7 mouse cellular contexts compared by ENCODE assay signal in the genomic region with DNA sequence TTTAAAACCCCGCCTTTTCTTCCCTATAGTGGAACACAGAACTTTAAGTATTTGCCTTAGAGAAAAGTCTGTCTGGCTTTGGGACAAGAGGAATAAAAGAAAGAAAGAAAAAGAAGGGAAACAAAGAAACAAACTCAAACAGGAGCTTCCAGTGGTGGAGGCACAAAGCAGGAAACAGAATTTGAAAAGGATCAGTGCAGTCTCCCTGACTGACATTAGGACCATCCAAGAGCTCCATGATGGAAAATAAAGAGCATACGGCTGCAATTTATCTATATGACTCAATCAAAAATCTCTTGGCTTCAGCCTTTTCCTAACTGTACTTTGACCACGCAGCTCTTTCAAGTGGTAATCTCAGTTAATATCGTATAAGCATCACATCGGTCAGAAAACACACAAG. TPM values are rescaled to one million over a fixed set of nuclear protein-coding genes. Genes with fewer than 3 reads are reported as not detected.
DNase-seq lines count a peak whose midpoint lies in the region; ATAC-seq and TF ChIP-seq lines count a peak whose summit lies in the region.

No protein-coding gene starts in this region.

- no peak overlapping the region for H3K27ac ChIP-seq in lung, embryonic 16.5 days (ENCODE audit: low read length)
- H3K27ac ChIP-seq in hindbrain, embryonic 10.5 days, result peak overlapping the region; percentile 82
- no peak overlapping the region for H3K27ac ChIP-seq in liver, embryonic 13.5 days
- no peak overlapping the region; the same call in 1 of the 2 replicates for H3K27ac ChIP-seq in stomach, postnatal 0 days (replicated peaks)

- H3K9ac ChIP-seq in lung, embryonic 16.5 days (ENCODE audit: low read length), result peak overlapping the region; percentile 61
- no peak overlapping the region for H3K9ac ChIP-seq in liver, embryonic 13.5 days
- peak overlapping the region; percentile 53 for H3K9ac ChIP-seq in stomach, postnatal 0 days (ENCODE audit: low read length)

- no peaks in the 10 kb centered on the region for H3K27me3 ChIP-seq in lung, embryonic 16.5 days (ENCODE audit: control insufficient read depth, insufficient read depth, low read depth, low read length)
- peaks cover 7% of the 10 kb centered on the region; the same call in 1 of the 2 replicates for H3K27me3 ChIP-seq in hindbrain, embryonic 10.5 days (ENCODE audit: insufficient read depth, poor library complexity, severe bottlenecking)
- peaks cover 18% of the 10 kb centered on the region for H3K27me3 ChIP-seq in liver, embryonic 13.5 days
- no peaks in the 10 kb centered on the region for H3K27me3 ChIP-seq in stomach, postnatal 0 days (ENCODE audit: control insufficient read depth, insufficient read depth, low read length)

- peak overlapping the region; percentile 57 for H3K4me3 ChIP-seq in lung, embryonic 16.5 days (ENCODE audit: low read length)
- H3K4me3 ChIP-seq in hindbrain, embryonic 10.5 days, result peak overlapping the region; percentile 53
- H3K4me3 ChIP-seq in liver, embryonic 13.5 days (replicated peaks), result peak overlapping the region; percentile 36
- H3K4me3 ChIP-seq in stomach, postnatal 0 days (ENCODE audit: low read depth, low read length), result peak overlapping the region; percentile 50

- 24% methylated on average over 5 of the region's 5 CpGs for WGBS in lung, embryonic 16.5 days
- WGBS in hindbrain, embryonic 10.5 days, result 20% methylated on average over 5 of the region's 5 CpGs
- 33% methylated on average over 5 of the region's 5 CpGs for WGBS in liver, embryonic 13.5 days (ENCODE audit: insufficient replicate concordance)
- WGBS in stomach, postnatal 0 days, result 28% methylated on average over 5 of the region's 5 CpGs

- no peaks in the 10 kb centered on the region for H3K9me3 ChIP-seq in lung, embryonic 16.5 days (ENCODE audit: control insufficient read depth, low read length)
- no peaks in the 10 kb centered on the region for H3K9me3 ChIP-seq in hindbrain, embryonic 10.5 days
- H3K9me3 ChIP-seq in liver, embryonic 13.5 days (replicated peaks), result no peaks in the 10 kb centered on the region
- H3K9me3 ChIP-seq in stomach, postnatal 0 days (ENCODE audit: control insufficient read depth, low read length), result no peaks in the 10 kb centered on the region

- TF ChIP-seq CTCF in stomach, postnatal 0 days (IDR thresholded peaks at IDR 0.05; ENCODE audit: low read depth), result no peak

- H3K36me3 ChIP-seq in lung, embryonic 16.5 days (ENCODE audit: control insufficient read depth, insufficient read depth, low read length), result no peaks in the 10 kb centered on the region
- H3K36me3 ChIP-seq in hindbrain, embryonic 10.5 days, result no peaks in the 10 kb centered on the region
- no peaks in the 10 kb centered on the region for H3K36me3 ChIP-seq in liver, embryonic 13.5 days
- no peaks in the 10 kb centered on the region for H3K36me3 ChIP-seq in stomach, postnatal 0 days (ENCODE audit: control insufficient read depth, insufficient read depth, low read length)

- no peak for TF ChIP-seq EP300 in stomach, postnatal 0 days (optimal IDR thresholded peaks at IDR 0.05)

- no peaks in the 10 kb centered on the region for H3K4me1 ChIP-seq in lung, embryonic 16.5 days (replicated peaks; ENCODE audit: control insufficient read depth, insufficient read depth, low read length)
- peaks cover 18% of the 10 kb centered on the region for H3K4me1 ChIP-seq in hindbrain, embryonic 10.5 days (replicated peaks)
- H3K4me1 ChIP-seq in liver, embryonic 13.5 days (replicated peaks), result no peaks in the 10 kb centered on the region
- H3K4me1 ChIP-seq in stomach, postnatal 0 days (replicated peaks; ENCODE audit: control insufficient read depth, insufficient read depth), result no peaks in the 10 kb centered on the region

- H3K4me2 ChIP-seq in lung, embryonic 16.5 days (ENCODE audit: low read depth, low read length), result peak overlapping the region; percentile 92
- H3K4me2 ChIP-seq in liver, embryonic 13.5 days, result peak overlapping the region; percentile 53
- H3K4me2 ChIP-seq in stomach, postnatal 0 days (replicated peaks; ENCODE audit: low read depth), result peak overlapping the region; percentile 83

- no peak for ATAC-seq in lung, embryonic 16.5 days (ENCODE audit: low read depth)
- no peak for ATAC-seq in liver, embryonic 13.5 days (ENCODE audit: low read depth)
- ATAC-seq in stomach, postnatal 0 days (ENCODE audit: low FRiP score, low TSS enrichment), result no peak

- DNase-seq in lung, postnatal 4 days, result no peak
- no peak for DNase-seq in hindbrain, embryonic 10.5 days (ENCODE audit: low spot score)
- DNase-seq in liver, embryonic 13.5 days, result no peak
- DNase-seq in stomach, postnatal 0 days (ENCODE audit: low spot score), result no peak
- DNase-seq in spleen, adult 18-20 months, result no peak
- no peak for DNase-seq in frontal cortex, postnatal 14 days (ENCODE audit: low spot score in 2 of 2)

RNA-seq across cellular contexts. Expression of a gene that starts 0.6 kb away (rescaled TPM):
- polyA plus RNA-seq in lung, embryonic 16.5 days (2015; fragmentation: Nextera tagmentation; extraction: Ambion mirVana), result 1.5 TPM in 1 of 2 replicates, not detected in the other
- polyA plus RNA-seq in hindbrain, embryonic 10.5 days (2016; fragmentation: Nextera tagmentation; extraction: Ambion mirVana), result 0.24 and 0.60 TPM in 2 replicates
- not detected in 2 replicates for polyA plus RNA-seq in liver, embryonic 13.5 days (2015; fragmentation: Nextera tagmentation; extraction: Ambion mirVana)
- 1,801 and 2,041 TPM in 2 replicates for polyA plus RNA-seq in stomach, postnatal 0 days (2015; fragmentation: Nextera tagmentation; extraction: Ambion mirVana)

RNA-seq across cellular contexts. Expression of a gene that starts 4.0 kb away (rescaled TPM):
- polyA plus RNA-seq in lung, embryonic 16.5 days (2015; fragmentation: Nextera tagmentation; extraction: Ambion mirVana), result 0.58 TPM in 1 of 2 replicates, not detected in the other
- polyA plus RNA-seq in hindbrain, embryonic 10.5 days (2016; fragmentation: Nextera tagmentation; extraction: Ambion mirVana), result not detected in 2 replicates
- not detected in 2 replicates for polyA plus RNA-seq in liver, embryonic 13.5 days (2015; fragmentation: Nextera tagmentation; extraction: Ambion mirVana)
- polyA plus RNA-seq in stomach, postnatal 0 days (2015; fragmentation: Nextera tagmentation; extraction: Ambion mirVana), result 356 and 376 TPM in 2 replicates

RNA-seq across cellular contexts. Expression of a gene that starts 22.8 kb away (rescaled TPM):
- polyA plus RNA-seq in lung, embryonic 16.5 days (2015; fragmentation: Nextera tagmentation; extraction: Ambion mirVana), result 0.70 TPM in 1 of 2 replicates, not detected in the other
- not detected in 2 replicates for polyA plus RNA-seq in hindbrain, embryonic 10.5 days (2016; fragmentation: Nextera tagmentation; extraction: Ambion mirVana)
- polyA plus RNA-seq in liver, embryonic 13.5 days (2015; fragmentation: Nextera tagmentation; extraction: Ambion mirVana), result not detected in 2 replicates
- polyA plus RNA-seq in stomach, postnatal 0 days (2015; fragmentation: Nextera tagmentation; extraction: Ambion mirVana), result 3,312 and 3,341 TPM in 2 replicates

RNA-seq across cellular contexts. Expression of a gene that starts 48.0 kb away (rescaled TPM):
- not detected in 2 replicates for polyA plus RNA-seq in lung, embryonic 16.5 days (2015; fragmentation: Nextera tagmentation; extraction: Ambion mirVana)
- not detected in 2 replicates for polyA plus RNA-seq in hindbrain, embryonic 10.5 days (2016; fragmentation: Nextera tagmentation; extraction: Ambion mirVana)
- polyA plus RNA-seq in liver, embryonic 13.5 days (2015; fragmentation: Nextera tagmentation; extraction: Ambion mirVana), result not detected in 2 replicates
- polyA plus RNA-seq in stomach, postnatal 0 days (2015; fragmentation: Nextera tagmentation; extraction: Ambion mirVana), result 1,443 and 1,461 TPM in 2 replicates

RNA-seq across cellular contexts. Expression of a gene that starts 53.8 kb away (rescaled TPM):
- not detected in 2 replicates for polyA plus RNA-seq in lung, embryonic 16.5 days (2015; fragmentation: Nextera tagmentation; extraction: Ambion mirVana)
- polyA plus RNA-seq in hindbrain, embryonic 10.5 days (2016; fragmentation: Nextera tagmentation; extraction: Ambion mirVana), result not detected in 2 replicates
- not detected in 2 replicates for polyA plus RNA-seq in liver, embryonic 13.5 days (2015; fragmentation: Nextera tagmentation; extraction: Ambion mirVana)
- polyA plus RNA-seq in stomach, postnatal 0 days (2015; fragmentation: Nextera tagmentation; extraction: Ambion mirVana), result 0.05 and 0.08 TPM in 2 replicates

Comparison
In these comparisons a context has a peak if more than half of its experiments do, and no peak if none do; other contexts are left out.
1. RNA of a gene that starts 0.6 kb away (polyA plus RNA-seq): 1,801 to 2,041 TPM in stomach, postnatal 0 days; 0.24 to 0.60 TPM in hindbrain, embryonic 10.5 days, not detected in liver, embryonic 13.5 days and 1.5 TPM in lung, embryonic 16.5 days; every median in the first group is over 100 times any median in the second.
2. RNA of a gene that starts 4.0 kb away (polyA plus RNA-seq): 356 to 376 TPM in stomach, postnatal 0 days; 0.58 TPM in lung, embryonic 16.5 days, not detected in hindbrain, embryonic 10.5 days and not detected in liver, embryonic 13.5 days; every median in the first group is over 100 times any median in the second.
3. RNA of a gene that starts 22.8 kb away (polyA plus RNA-seq): 3,312 to 3,341 TPM in stomach, postnatal 0 days; 0.70 TPM in lung, embryonic 16.5 days, not detected in hindbrain, embryonic 10.5 days and not detected in liver, embryonic 13.5 days; every median in the first group is over 1,000 times any median in the second.
4. Peak in every context shown above with its lines, with median percentiles within 50 percentile points of each other: H3K4me2 ChIP-seq and H3K4me3 ChIP-seq.